ENCODE assay signal across 9 mouse cellular contexts in genomic region chr3:96463891-96464290, GRCm38 (mm10). TPM values are rescaled to one million over a fixed set of nuclear protein-coding genes. Genes with fewer than 3 reads are reported as not detected.
DNase-seq lines count a peak whose midpoint lies in the region; ATAC-seq lines count a peak whose summit lies in the region.
"Had no signal": no experiment of that assay in that cellular context is flagged by ENCODE, and none has a peak within 500 bp of the region (broad histone marks: within the 10 kb centered on the region; RNA-seq: fewer than 3 reads in every experiment).

No protein-coding gene starts in this region.

- no peak for ATAC-seq in kidney, embryonic 16.5 days (ENCODE audit: low FRiP score, low TSS enrichment)
- ATAC-seq in liver, embryonic 15.5 days (ENCODE audit: insufficient read depth) = no peak
- ATAC-seq in activated CD4-positive, CD25-positive, alpha-beta regulatory T cell, adult 4 months = no peak

- H3K4me3 ChIP-seq in kidney, embryonic 16.5 days (ENCODE audit: low read length) = 0 out of 2 replicates have a peak overlapping the region, but pooled peaks have one; percentile 17
- H3K4me3 ChIP-seq in embryonic facial prominence, embryonic 10.5 days = peak overlapping the region; percentile 51
- no peak overlapping the region for H3K4me3 ChIP-seq in liver, embryonic 15.5 days (replicated peaks)

- H3K4me2 ChIP-seq in kidney, embryonic 16.5 days (replicated peaks; ENCODE audit: low read depth, low read length) = peak overlapping the region; percentile 28; the same call in 1 of the 2 replicates
- peak overlapping the region; percentile 25; the same call in 1 of the 2 replicates for H3K4me2 ChIP-seq in liver, embryonic 15.5 days

- peaks cover 23% of the 10 kb centered on the region for H3K27me3 ChIP-seq in kidney, embryonic 16.5 days (ENCODE audit: insufficient read depth, low read length)
- H3K27me3 ChIP-seq in embryonic facial prominence, embryonic 10.5 days (replicated peaks; ENCODE audit: low read depth, poor library complexity, severe bottlenecking) = peaks cover 16% of the 10 kb centered on the region
- H3K27me3 ChIP-seq in liver, embryonic 15.5 days = peaks cover 45% of the 10 kb centered on the region

- H3K4me1 ChIP-seq in kidney, embryonic 16.5 days (ENCODE audit: insufficient read depth, low read length) = no peaks in the 10 kb centered on the region
- peaks cover 22% of the 10 kb centered on the region for H3K4me1 ChIP-seq in embryonic facial prominence, embryonic 10.5 days
- no peaks in the 10 kb centered on the region; the same call in 1 of the 2 replicates for H3K4me1 ChIP-seq in liver, embryonic 15.5 days (replicated peaks)

- no peak for DNase-seq in kidney, postnatal 10 days
- peak; percentile 56 for DNase-seq in WW6 (ENCODE audit: low read depth, low spot score)
- peak; percentile 85 for DNase-seq in embryonic facial prominence, embryonic 10.5 days (ENCODE audit: low spot score)
- no peak for DNase-seq in cerebellum, postnatal 14 days
- DNase-seq: cerebellum, postnatal 10 days; heart, adult 18-20 months had no signal

- no peaks in the 10 kb centered on the region for H3K36me3 ChIP-seq in kidney, embryonic 16.5 days (ENCODE audit: insufficient read depth, low read length)
- no peaks in the 10 kb centered on the region for H3K36me3 ChIP-seq in embryonic facial prominence, embryonic 10.5 days (replicated peaks)
- no peaks in the 10 kb centered on the region for H3K36me3 ChIP-seq in liver, embryonic 15.5 days (replicated peaks)

- H3K27ac ChIP-seq in kidney, embryonic 16.5 days (ENCODE audit: low read length) = no peak overlapping the region
- H3K27ac ChIP-seq in embryonic facial prominence, embryonic 10.5 days (replicated peaks) = peak overlapping the region; percentile 19; the same call in 1 of the 2 replicates
- no peak overlapping the region for H3K27ac ChIP-seq in liver, embryonic 15.5 days (replicated peaks)

- 8% methylated on average over 25 of the region's 25 CpGs for WGBS in kidney, embryonic 16.5 days
- 1% methylated on average over 25 of the region's 25 CpGs for WGBS in embryonic facial prominence, embryonic 10.5 days
- 9% methylated on average over 25 of the region's 25 CpGs for WGBS in liver, embryonic 15.5 days (ENCODE audit: insufficient replicate concordance)

- H3K9ac ChIP-seq in kidney, embryonic 16.5 days (replicated peaks; ENCODE audit: low read length) = 0 out of 2 replicates have a peak overlapping the region, but pooled peaks have one; percentile 0
- no peak overlapping the region for H3K9ac ChIP-seq in liver, embryonic 15.5 days

- no peaks in the 10 kb centered on the region for H3K9me3 ChIP-seq in kidney, embryonic 16.5 days (ENCODE audit: low read length)
- no peaks in the 10 kb centered on the region for H3K9me3 ChIP-seq in embryonic facial prominence, embryonic 10.5 days
- no peaks in the 10 kb centered on the region for H3K9me3 ChIP-seq in liver, embryonic 15.5 days (replicated peaks)

RNA-seq across cellular contexts. Expression of gene BC107364, which starts 11.8 kb away (rescaled TPM):
- 0.25 TPM in 1 of 2 replicates, not detected in the other for polyA plus RNA-seq in kidney, embryonic 16.5 days (2015; fragmentation: Nextera tagmentation; extraction: Ambion mirVana)
- polyA plus RNA-seq in embryonic facial prominence, embryonic 10.5 days (2016; fragmentation: Nextera tagmentation; extraction: Ambion mirVana) = not detected in 2 replicates
- polyA plus RNA-seq in liver, embryonic 15.5 days (2015; fragmentation: Nextera tagmentation; extraction: Ambion mirVana) = not detected in 2 replicates
- under 1 TPM in 1 of 2 experiments, not detected in 1; 0.32 TPM for polyA plus RNA-seq in activated CD4-positive, CD25-positive, alpha-beta regulatory T cell, adult 4 months (2017; shearing (Covaris generic))

Comparison
In these comparisons a context has a peak if more than half of its experiments do, and no peak if none do; other contexts are left out.
1. DNase-seq: peak in WW6 (single experiment) and embryonic facial prominence, embryonic 10.5 days (single experiment); none in kidney, postnatal 10 days (single experiment) and cerebellum, postnatal 14 days (0 of 2).